Mouse (Mus musculus): ENCODE measurements around the gene Qsox1. TPM values are rescaled to one million over a fixed set of nuclear protein-coding genes. Genes with fewer than 3 reads are reported as not detected.
A peak's percentile ranks its signal among the peaks of the same experiment; 100 is the strongest.

The Qsox1 gene
- polyA plus RNA-seq, 1 experiment: 31.4 TPM

- Histone ChIP-seq H3K9me3 (no peaks in the 10 kb centered on the region), H3K4me3 (replicated peaks) (peak overlapping the region; percentile 57), H3K27me3 (replicated peaks) (no peaks in the 10 kb centered on the region), H3K36me3 (replicated peaks; ENCODE audit: low read length) (peaks cover 90% of the 10 kb centered on the region), H3K4me1 (peaks cover 69% of the 10 kb centered on the region)
- TF ChIP-seq FLI1 (IDR thresholded peaks at IDR 0.05; ENCODE audit: low read length) (no peak), GATA1 (IDR thresholded peaks at IDR 0.05; ENCODE audit: borderline replicate concordance, low read length) (no peak)
Observed at GRCm38 (mm10) chr1:155805607-155806006, 7.1 kb downstream of the Qsox1 start.

- TF ChIP-seq FLI1 (IDR thresholded peaks at IDR 0.05; ENCODE audit: low read length): no peak
- no peak for TF ChIP-seq GATA1 (IDR thresholded peaks at IDR 0.05; ENCODE audit: borderline replicate concordance, low read length)
Observed at GRCm38 (mm10) chr1:155801014-155801991, 11.4 kb downstream of the Qsox1 start.

GRCm38 (mm10) chr1:155798000-155798399, 14.7 kb downstream of the Qsox1 start:
- Histone ChIP-seq H3K4me1 (peaks cover 32% of the 10 kb centered on the region), H3K9me3 (peaks cover 15% of the 10 kb centered on the region), H3K36me3 (replicated peaks; ENCODE audit: low read length) (peaks cover 97% of the 10 kb centered on the region), H3K4me3 (replicated peaks) (peak overlapping the region; percentile 76), H3K27me3 (replicated peaks) (no peaks in the 10 kb centered on the region)
- TF ChIP-seq GATA1 (IDR thresholded peaks at IDR 0.05; ENCODE audit: borderline replicate concordance, low read length): no peak
- TF ChIP-seq FLI1 (IDR thresholded peaks at IDR 0.05; ENCODE audit: low read length): no peak

More at GRCm38 (mm10) chr1:155801014-155801991, 11.4 kb downstream of the Qsox1 start:
- peaks cover 53% of the 10 kb centered on the region for H3K4me1 ChIP-seq
- H3K4me3 ChIP-seq (replicated peaks): no peak overlapping the region
- no peaks in the 10 kb centered on the region for H3K27me3 ChIP-seq (replicated peaks)
- H3K9me3 ChIP-seq: peaks cover 15% of the 10 kb centered on the region
- peaks cover 98% of the 10 kb centered on the region for H3K36me3 ChIP-seq (replicated peaks; ENCODE audit: low read length)

- Histone ChIP-seq H3K4me1 (peaks cover 32% of the 10 kb centered on the region), H3K4me3 (replicated peaks) (no peak overlapping the region), H3K36me3 (replicated peaks; ENCODE audit: low read length) (peaks cover 97% of the 10 kb centered on the region), H3K27me3 (replicated peaks) (no peaks in the 10 kb centered on the region), H3K9me3 (peaks cover 15% of the 10 kb centered on the region)
- TF ChIP-seq GATA1 (IDR thresholded peaks at IDR 0.05; ENCODE audit: borderline replicate concordance, low read length): no peak
- TF ChIP-seq FLI1 (IDR thresholded peaks at IDR 0.05; ENCODE audit: low read length): no peak
Observed at GRCm38 (mm10) chr1:155797425-155797824, 15.3 kb downstream of the Qsox1 start.

GRCm38 (mm10) chr1:155796757-155797405, 15.8 kb downstream of the Qsox1 start:
- no peak for TF ChIP-seq FLI1 (IDR thresholded peaks at IDR 0.05; ENCODE audit: low read length)
- no peak for TF ChIP-seq GATA1 (IDR thresholded peaks at IDR 0.05; ENCODE audit: borderline replicate concordance, low read length)
- H3K36me3 ChIP-seq (replicated peaks; ENCODE audit: low read length): peaks cover 98% of the 10 kb centered on the region
- H3K4me1 ChIP-seq: peaks cover 31% of the 10 kb centered on the region
- H3K9me3 ChIP-seq: peaks cover 15% of the 10 kb centered on the region
- peak overlapping the region; percentile 64 for H3K4me3 ChIP-seq (replicated peaks)
- no peaks in the 10 kb centered on the region for H3K27me3 ChIP-seq (replicated peaks)

DNA sequence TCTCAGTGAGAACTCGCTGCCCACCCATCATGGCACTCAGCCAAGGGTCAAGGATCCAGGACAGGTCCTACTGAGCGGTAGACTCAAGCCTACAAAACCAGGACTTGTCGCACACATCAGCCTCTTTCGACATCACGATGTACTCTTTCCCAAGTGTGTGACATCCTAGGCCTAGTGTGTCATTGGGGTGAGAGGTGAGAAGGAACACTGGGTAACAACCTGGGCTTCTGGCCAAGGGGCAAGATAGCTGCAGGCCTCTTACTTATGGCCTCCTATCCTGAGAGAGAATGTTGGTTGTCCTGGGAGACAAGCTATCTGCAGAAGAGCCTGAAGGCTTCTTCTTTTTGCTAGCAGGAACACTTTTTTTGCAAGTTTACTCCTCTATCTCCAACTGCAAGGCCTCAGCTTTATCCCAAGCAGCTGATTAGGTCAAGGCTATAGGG, 16.9 kb downstream of the Qsox1 start:
- H3K9me3 ChIP-seq: peaks cover 15% of the 10 kb centered on the region
- peaks cover 28% of the 10 kb centered on the region for H3K4me1 ChIP-seq
- H3K36me3 ChIP-seq (replicated peaks; ENCODE audit: low read length): peaks cover 99% of the 10 kb centered on the region
- TF ChIP-seq GATA1 (IDR thresholded peaks at IDR 0.05; ENCODE audit: borderline replicate concordance, low read length) (no peak), FLI1 (IDR thresholded peaks at IDR 0.05; ENCODE audit: low read length) (no peak)
- H3K4me3 ChIP-seq (replicated peaks): no peak overlapping the region
- no peaks in the 10 kb centered on the region for H3K27me3 ChIP-seq (replicated peaks)

DNA sequence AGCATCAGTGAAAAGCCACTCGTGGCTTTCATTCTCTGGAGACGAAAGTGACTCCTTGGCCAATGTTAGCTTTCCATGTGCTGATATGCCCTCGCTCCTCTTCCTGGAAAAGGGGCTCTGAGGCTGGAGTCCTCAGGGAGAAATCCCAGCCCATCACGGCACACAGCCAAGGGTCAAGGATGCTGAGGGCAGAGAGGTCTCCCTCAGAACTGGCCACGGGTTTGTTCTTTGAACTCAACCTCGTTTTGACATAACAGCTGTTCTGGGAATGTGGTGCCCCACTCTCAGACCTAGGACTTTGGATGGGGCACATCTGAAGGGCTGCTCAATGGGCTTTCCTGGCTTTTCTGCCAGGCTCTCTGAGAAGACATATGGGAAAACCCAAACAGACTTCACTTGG, 17.8 kb downstream of the Qsox1 start:
- no peaks in the 10 kb centered on the region for H3K27me3 ChIP-seq (replicated peaks)
- H3K4me3 ChIP-seq (replicated peaks): no peak overlapping the region
- peaks cover 10% of the 10 kb centered on the region for H3K9me3 ChIP-seq
- no peak for TF ChIP-seq FLI1 (IDR thresholded peaks at IDR 0.05; ENCODE audit: low read length)
- no peak for TF ChIP-seq GATA1 (IDR thresholded peaks at IDR 0.05; ENCODE audit: borderline replicate concordance, low read length)
- peaks cover 99% of the 10 kb centered on the region for H3K36me3 ChIP-seq (replicated peaks; ENCODE audit: low read length)
- peaks cover 23% of the 10 kb centered on the region for H3K4me1 ChIP-seq

- TF ChIP-seq FLI1 (IDR thresholded peaks at IDR 0.05; ENCODE audit: low read length): no peak
- TF ChIP-seq GATA1 (IDR thresholded peaks at IDR 0.05; ENCODE audit: borderline replicate concordance, low read length): no peak
- Histone ChIP-seq H3K36me3 (replicated peaks; ENCODE audit: low read length) (peaks cover 99% of the 10 kb centered on the region), H3K4me3 (replicated peaks) (no peak overlapping the region), H3K27me3 (replicated peaks) (no peaks in the 10 kb centered on the region), H3K4me1 (peaks cover 13% of the 10 kb centered on the region), H3K9me3 (no peaks in the 10 kb centered on the region)
Observed at GRCm38 (mm10) chr1:155791919-155792318, 20.8 kb downstream of the Qsox1 start.

DNA sequence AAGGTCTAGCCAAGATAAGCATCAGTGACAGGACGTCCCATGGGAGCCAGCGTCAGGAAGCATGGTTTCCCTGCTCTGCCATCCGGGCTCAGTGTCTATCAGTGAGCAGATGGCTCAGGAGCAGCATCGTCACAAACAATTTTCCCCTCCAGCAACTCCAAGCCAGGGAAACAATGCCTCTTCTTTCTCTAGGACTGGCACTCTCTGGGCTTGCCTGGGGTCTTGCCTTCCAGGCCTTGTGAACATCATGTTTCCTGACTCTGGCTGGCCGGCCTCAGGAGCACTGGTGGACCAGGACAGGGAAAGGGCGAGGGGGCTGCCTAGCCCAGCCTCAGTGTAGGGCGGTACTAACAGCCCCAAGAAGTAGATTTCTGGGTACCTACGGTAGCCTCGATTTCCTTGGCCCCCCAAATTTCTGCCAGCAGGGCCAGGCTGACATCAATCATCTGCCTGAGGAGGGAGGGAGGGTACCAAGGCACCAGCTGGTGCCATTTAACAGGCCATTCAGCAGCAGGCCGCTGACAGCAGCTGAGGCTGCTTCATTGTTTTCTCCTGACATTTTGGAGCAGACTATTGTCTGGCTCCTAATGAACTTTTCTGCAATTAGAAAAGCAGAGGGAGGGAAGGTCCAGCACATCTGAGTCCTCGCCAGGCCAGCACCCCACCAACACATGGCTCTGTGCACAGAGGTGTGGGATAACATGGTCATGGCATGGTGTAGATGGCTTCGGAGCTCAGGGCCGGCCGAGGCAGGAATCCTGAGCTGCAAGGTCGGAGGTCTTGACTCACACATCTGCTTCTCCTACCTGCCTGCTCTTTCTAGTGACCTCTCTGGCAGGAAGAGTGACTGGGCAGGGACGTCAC, 22.3 kb downstream of the Qsox1 start:
- peaks cover 17% of the 10 kb centered on the region for H3K4me1 ChIP-seq
- TF ChIP-seq FLI1 (IDR thresholded peaks at IDR 0.05; ENCODE audit: low read length): no peak
- no peak for TF ChIP-seq GATA1 (IDR thresholded peaks at IDR 0.05; ENCODE audit: borderline replicate concordance, low read length)
- no peaks in the 10 kb centered on the region for H3K27me3 ChIP-seq (replicated peaks)
- H3K4me3 ChIP-seq (replicated peaks): no peak overlapping the region
- no peaks in the 10 kb centered on the region for H3K9me3 ChIP-seq
- H3K36me3 ChIP-seq (replicated peaks; ENCODE audit: low read length): peaks cover 100% of the 10 kb centered on the region
